Mouse (Mus musculus) mature B cell (primary cell): ENCODE results near the gene Tmem206.

Experiments used
- in situ Hi-C: fragments of 300-500 bp; cut with MboI; formaldehyde crosslinking; loops from 2 replicates; pipeline ENCODE4 v1.14.3; 2019

Gene Tmem206

GRCm38 (mm10) chr1:191352786-191353488 is 27.2 kb downstream of the Tmem206 start:
- in situ Hi-C loops = no loop called here

GRCm38 (mm10) chr1:191353836-191354235 is 28.1 kb downstream of the Tmem206 start:
- in situ Hi-C loops = no loop called here

- in situ Hi-C loops = no loop called here
These were observed 31.2 kb downstream of the Tmem206 start for GRCm38 (mm10) chr1:191356936-191357335.

DNA sequence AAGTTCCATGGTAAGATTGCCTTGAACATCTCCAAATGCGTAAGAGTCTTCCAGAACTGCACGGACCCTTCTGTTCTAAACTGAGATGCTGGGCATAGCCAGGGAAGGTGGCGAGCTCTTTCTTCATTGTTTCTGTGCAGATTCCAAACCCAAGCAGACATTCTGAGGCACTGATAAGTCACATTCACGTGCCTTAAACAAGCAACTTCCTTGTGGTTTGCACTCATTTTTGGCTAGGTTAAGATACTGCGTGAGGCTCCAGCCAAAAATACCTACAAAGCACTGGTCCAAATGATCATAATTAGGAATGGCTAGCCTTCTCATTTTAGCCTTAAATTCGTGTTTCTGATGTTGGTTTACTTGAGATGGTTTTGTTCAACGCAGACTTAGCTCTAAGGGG is 33.8 kb downstream of the Tmem206 start:
- in situ Hi-C loops = no loop called here

- in situ Hi-C loops = no loop called here
These were observed 36.7 kb downstream of the Tmem206 start for GRCm38 (mm10) chr1:191362412-191362811.

DNA sequence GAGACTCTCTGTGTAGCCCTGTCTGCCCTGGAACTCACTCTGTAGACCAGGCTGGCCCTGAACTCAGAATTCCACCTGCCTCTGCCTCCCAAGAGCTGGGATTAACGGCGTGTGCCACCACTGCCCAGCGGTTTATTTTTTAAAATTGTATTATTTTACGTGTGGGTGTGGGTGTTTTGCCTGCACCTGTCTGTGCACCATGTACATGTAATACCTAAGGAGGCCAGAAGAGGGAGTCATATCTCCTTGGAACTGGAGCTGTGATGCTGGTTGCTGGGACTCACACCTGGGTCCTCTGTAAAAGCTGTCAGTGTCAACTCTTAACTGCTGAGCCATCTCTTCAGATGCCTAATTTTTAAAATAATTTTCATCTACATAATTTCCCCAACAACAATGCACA is 38.8 kb downstream of the Tmem206 start:
- in situ Hi-C loops = no loop called here

GRCm38 (mm10) chr1:191368193-191368592 is 42.5 kb downstream of the Tmem206 start:
- in situ Hi-C loops = no loop called here

- in situ Hi-C loops = no loop called here
These were observed 43.4 kb downstream of the Tmem206 start for GRCm38 (mm10) chr1:191369140-191369539.

DNA sequence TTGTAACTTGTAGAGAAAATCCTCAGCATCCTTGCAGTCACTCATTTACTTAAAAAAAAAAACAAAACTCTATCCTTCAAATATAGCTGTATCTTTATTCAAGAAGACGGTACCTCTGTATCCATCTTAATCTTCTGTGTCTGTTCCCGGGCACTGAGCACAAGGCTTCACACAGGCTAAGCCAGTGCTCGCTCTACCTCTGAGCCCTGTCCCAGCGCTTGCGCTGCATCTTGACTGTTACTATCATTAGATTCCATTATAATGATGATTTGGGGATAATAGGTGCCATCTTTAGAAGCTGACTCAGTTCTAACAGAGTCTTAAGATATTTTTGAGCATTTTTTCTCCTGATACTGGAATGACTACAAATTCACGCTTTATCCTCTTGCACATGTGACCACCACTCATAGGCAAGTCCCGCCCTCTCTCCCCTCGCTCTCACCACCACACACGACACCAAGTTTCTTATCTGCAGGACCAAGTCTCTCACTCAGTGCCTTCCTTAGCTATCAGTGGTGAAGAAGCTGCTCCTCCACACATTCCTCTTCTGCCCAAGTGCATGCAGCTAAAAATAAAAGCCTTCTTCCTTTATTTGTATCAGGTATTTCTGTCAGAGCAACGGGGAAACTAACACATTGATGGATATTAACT is 49.4 kb downstream of the Tmem206 start:
- in situ Hi-C loops = no loop called here

- in situ Hi-C loops = no loop called here
These were observed 49.9 kb downstream of the Tmem206 start for GRCm38 (mm10) chr1:191375644-191375998.

DNA sequence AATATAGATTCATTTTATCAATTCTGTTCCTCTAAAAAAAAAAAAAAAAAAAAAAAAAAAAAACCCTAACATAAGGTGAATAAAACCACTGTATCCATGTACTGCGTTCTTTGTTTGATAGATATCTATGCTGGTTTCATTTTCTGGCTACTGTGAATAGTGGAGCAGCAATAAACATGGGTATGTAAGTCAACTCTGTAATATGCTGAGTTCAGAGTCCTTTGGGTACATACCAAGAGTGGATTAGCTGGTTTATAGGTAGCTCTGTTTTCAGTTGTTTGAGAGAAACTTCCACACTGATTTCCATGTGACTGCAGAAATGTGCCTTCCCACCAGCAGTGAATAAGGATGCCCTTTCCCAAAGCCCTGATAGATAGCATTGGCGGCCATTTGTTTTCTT is 52.4 kb downstream of the Tmem206 start:
- in situ Hi-C loops = no loop called here

GRCm38 (mm10) chr1:191380843-191381242 is 55.1 kb downstream of the Tmem206 start:
- in situ Hi-C loops = no loop called here

DNA sequence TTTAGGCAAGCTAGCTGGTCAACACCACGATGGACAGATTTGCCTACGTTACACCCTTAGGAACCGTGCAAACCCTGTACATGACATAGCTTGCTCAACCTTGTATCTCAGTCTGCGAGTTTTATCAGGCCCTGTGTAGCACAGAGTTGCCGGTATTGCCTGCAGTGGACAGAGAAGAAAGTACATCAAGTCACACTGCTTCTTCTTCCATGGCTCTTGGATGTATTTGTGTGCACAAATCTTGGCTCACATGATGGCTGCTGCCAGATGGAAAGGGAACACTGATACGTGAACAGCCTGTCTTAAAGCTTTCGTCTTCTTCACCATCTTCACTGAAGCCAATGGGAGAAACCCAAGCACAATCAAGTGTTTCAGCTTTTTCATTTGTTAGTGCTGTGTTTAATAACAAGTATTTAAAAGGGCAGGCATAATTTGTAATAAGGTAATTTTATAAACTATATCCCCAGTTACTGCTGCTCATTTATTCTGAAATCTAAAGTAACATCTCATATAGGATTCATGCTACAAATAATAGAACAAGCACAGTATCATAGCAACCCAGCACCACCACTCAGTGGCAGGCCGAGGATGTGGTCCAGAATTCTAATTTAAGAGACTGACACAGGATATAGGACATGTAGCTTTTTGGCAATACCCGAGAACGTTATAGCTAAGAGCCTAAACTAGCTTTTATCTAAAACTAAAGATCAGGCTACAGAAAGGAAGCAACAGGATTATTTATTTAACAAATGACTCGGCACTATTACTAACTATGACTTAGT is 56.4 kb downstream of the Tmem206 start:
- in situ Hi-C loops = no loop called here

DNA sequence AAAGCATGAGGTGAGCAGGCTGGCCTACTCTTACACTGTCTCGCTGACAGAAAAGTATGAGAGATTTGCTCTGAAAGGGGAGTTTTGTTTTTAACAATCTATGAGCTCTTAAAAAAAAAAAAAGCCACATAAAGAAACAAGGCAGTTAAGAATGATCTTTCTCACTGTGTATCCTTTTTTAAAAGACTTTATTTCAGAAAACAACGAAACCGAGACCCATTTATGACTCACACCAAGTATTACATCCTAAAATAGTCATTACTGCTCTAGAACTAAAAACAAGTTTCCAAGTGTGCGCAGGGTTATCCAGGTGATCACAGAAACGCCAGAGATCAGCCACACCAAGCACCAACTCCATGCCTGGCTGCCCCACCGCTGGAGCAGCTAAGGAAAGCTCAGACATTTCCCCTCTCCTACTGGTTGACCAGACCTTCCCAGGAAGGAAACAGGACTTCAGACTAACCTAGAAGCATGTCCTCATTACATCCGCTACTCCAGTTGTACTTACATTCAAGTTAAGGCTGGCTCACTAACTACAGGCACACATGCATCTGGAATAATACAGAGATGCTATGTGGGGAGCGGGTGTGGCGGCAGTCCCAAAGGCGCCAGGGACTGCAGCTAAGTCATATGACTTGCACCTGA is 59.2 kb downstream of the Tmem206 start:
- in situ Hi-C loops = no loop called here

GRCm38 (mm10) chr1:191391311-191391710 is 65.6 kb downstream of the Tmem206 start:
- in situ Hi-C loops = loop anchor here (10.0 kb wide), 1 partner anchor 183 kb away; the partner anchor contains the start of genes Dtl and Ints7

GRCm38 (mm10) chr1:191393536-191393935 is 67.8 kb downstream of the Tmem206 start:
- in situ Hi-C loops = loop anchor here (10.0 kb wide), 1 partner anchor 181 kb away; the partner anchor contains the start of genes Dtl and Ints7

DNA sequence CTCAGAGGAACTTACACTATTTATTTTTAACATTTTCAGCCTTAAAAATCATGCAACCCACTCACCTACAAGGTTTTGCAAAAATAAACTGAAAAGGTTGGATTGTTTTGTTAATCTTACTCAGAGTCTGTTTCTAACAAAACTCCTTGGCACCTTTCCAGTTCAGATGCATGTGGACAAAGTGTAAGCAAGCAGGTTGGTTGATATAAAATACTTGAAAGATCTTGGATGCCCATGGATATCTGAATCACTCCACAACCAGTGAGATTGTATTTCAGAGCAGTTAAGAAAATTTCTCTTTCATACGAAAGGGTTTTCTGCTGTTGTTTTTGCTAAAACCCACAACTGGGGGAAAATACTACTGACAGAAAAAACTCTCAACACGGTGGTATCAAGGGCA is 68.4 kb downstream of the Tmem206 start:
- in situ Hi-C loops = loop anchor here (10.0 kb wide), 1 partner anchor 181 kb away; the partner anchor contains the start of genes Dtl and Ints7

GRCm38 (mm10) chr1:191395200-191395599 is 69.5 kb downstream of the Tmem206 start:
- in situ Hi-C loops = loop anchor here (10.0 kb wide), 1 partner anchor 180 kb away; the partner anchor contains the start of genes Dtl and Ints7

DNA sequence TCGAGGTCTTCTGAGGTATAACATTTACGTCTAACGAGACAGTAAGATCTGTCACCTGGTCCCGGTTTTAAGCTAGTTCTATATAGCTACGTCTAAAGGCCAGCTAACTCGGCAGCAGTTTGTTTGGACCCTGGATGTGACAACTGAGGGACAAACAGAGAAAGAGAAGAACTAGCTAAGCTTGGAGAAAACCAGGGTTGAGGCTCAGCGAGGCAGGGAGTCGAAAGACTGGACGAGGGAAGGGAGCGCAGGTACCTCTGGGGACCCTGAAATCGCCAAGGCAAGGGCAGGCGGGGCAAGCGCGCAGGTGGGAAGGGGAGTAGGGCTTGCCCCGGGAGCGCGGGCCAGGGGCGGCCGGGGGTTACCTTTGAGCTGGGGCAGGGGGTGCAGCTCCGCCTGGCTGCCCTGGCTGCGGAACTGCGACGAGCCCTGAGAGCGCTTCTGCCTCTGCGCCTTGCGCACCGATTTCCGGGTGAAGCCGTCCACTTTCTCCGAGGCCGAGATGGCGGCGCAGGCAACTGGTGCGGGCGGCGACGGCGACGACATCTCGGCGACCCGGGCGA is 70.2 kb downstream of the Tmem206 start:
- in situ Hi-C loops = loop anchor here (10.0 kb wide), 1 partner anchor 179 kb away; the partner anchor contains the start of genes Dtl and Ints7

GRCm38 (mm10) chr1:191396446-191396845 is 70.7 kb downstream of the Tmem206 start:
- in situ Hi-C loops = loop anchor here (10.0 kb wide), 1 partner anchor 178 kb away; the partner anchor contains the start of genes Dtl and Ints7
